Comparison of ENCODE assay signal across 9 mouse cellular contexts in the genomic region with DNA sequence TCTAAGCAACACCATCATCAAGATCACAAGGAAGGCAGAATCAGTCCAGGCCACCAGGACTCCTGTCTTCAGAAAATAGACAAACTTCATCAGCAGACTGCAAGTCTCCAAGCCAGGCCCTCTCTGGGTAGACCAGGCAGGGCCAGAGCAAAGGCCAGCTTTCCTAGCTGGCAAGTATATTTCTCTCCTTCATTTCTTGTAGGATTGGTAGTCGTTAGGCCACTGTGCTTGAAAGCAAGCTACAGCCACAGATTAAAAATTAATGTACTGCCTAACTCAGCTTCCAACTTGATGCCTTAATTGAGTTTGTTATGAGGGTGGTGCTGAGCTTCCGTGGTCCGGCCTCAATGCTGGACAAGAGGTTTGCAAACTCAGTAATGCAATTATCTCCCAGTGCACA.
"Had no signal": no experiment of that assay in that cellular context is flagged by ENCODE, and none has a peak within 500 bp of the region (broad histone marks: within the 10 kb centered on the region; RNA-seq: fewer than 3 reads in every experiment).

No protein-coding gene starts in this region.

- DNase-seq: left cerebral cortex, postnatal 4 days; thymus, postnatal 4 days had no signal

- H3K27ac ChIP-seq: limb, embryonic 13.5 days; liver, embryonic 14.5 days; neural tube, embryonic 12.5 days; stomach, postnatal 0 days had no signal

- ATAC-seq: hindbrain, embryonic 16.5 days; inflammation-experienced regulatory T-cells, adult 6 months; intestine, postnatal 0 days had no signal

- H3K9ac ChIP-seq: limb, embryonic 13.5 days; liver, embryonic 14.5 days; neural tube, embryonic 12.5 days had no signal

- H3K4me1 ChIP-seq: limb, embryonic 13.5 days had no signal

- H3K4me3 ChIP-seq: limb, embryonic 13.5 days; neural tube, embryonic 12.5 days had no signal

- H3K36me3 ChIP-seq: limb, embryonic 13.5 days; neural tube, embryonic 12.5 days had no signal

- H3K9me3 ChIP-seq: limb, embryonic 13.5 days; neural tube, embryonic 12.5 days had no signal

- H3K4me2 ChIP-seq: limb, embryonic 13.5 days; neural tube, embryonic 12.5 days had no signal

- H3K27me3 ChIP-seq: limb, embryonic 13.5 days; neural tube, embryonic 12.5 days had no signal
